ENCODE assay signal across 13 mouse cellular contexts in genomic region chr8:124242208-124242607, GRCm38 (mm10). TPM values are rescaled to one million over a fixed set of nuclear protein-coding genes. Genes with fewer than 3 reads are reported as not detected.
DNase-seq lines count a peak whose midpoint lies in the region; ATAC-seq and TF ChIP-seq lines count a peak whose summit lies in the region.
"Had no signal": no experiment of that assay in that cellular context is flagged by ENCODE, and none has a peak within 500 bp of the region (broad histone marks: within the 10 kb centered on the region; RNA-seq: fewer than 3 reads in every experiment).

No protein-coding gene starts in this region.

- no peaks in the 10 kb centered on the region; the same call in 1 of the 2 replicates for H3K9me3 ChIP-seq in kidney, postnatal 0 days (replicated peaks; ENCODE audit: low read length)
- H3K9me3 ChIP-seq in kidney, embryonic 15.5 days (replicated peaks) = 0 out of 2 replicates have a peak, but pooled peaks cover 3% of the 10 kb centered on the region
- peaks cover 13% of the 10 kb centered on the region for H3K9me3 ChIP-seq in CH12.LX (replicated peaks; ENCODE audit: low read length)
- H3K9me3 ChIP-seq in forebrain, embryonic 10.5 days = peaks cover 15% of the 10 kb centered on the region; the same call in 1 of the 2 replicates
- H3K9me3 ChIP-seq: midbrain, embryonic 15.5 days had no signal

- TF ChIP-seq EP300 in CH12.LX (IDR thresholded peaks at IDR 0.05; ENCODE audit: low read length) = no peak

- ATAC-seq in kidney, postnatal 0 days (replicated peaks; ENCODE audit: low FRiP score, low read depth) = no peak
- no peak for ATAC-seq in kidney, embryonic 15.5 days (replicated peaks; ENCODE audit: low FRiP score)
- ATAC-seq: midbrain, embryonic 15.5 days had no signal

- H3K27me3 ChIP-seq in kidney, postnatal 0 days (ENCODE audit: insufficient read depth, low read length) = no peaks in the 10 kb centered on the region
- H3K27me3 ChIP-seq in kidney, embryonic 15.5 days = no peaks in the 10 kb centered on the region
- H3K27me3 ChIP-seq in CH12.LX (replicated peaks) = no peaks in the 10 kb centered on the region
- no peaks in the 10 kb centered on the region for H3K27me3 ChIP-seq in forebrain, embryonic 10.5 days (ENCODE audit: poor library complexity, severe bottlenecking)
- H3K27me3 ChIP-seq: heart, embryonic 15.5 days; limb, embryonic 12.5 days; midbrain, embryonic 15.5 days had no signal

- no peak for TF ChIP-seq POLR2A in CH12.LX (IDR thresholded peaks at IDR 0.05; ENCODE audit: low read depth, low read length)

- 78% methylated on average over 6 of the region's 6 CpGs for WGBS in kidney, postnatal 0 days
- WGBS in kidney, embryonic 15.5 days = 81% methylated on average over 6 of the region's 6 CpGs
- WGBS in forebrain, embryonic 10.5 days = 89% methylated on average over 6 of the region's 6 CpGs

- no peak for TF ChIP-seq RAD21 in CH12.LX (IDR thresholded peaks at IDR 0.05; ENCODE audit: low read depth, low read length)

- dilution Hi-C loops in CH12.LX (cut with MboI; ENCODE audit: extremely low pct_ligation_motif_present, extremely low pct_unique_long_range_greater_than_20kb, low sequenced_read_pairs) = no loop called here

- H3K4me2 ChIP-seq in kidney, postnatal 0 days (ENCODE audit: low read length) = no peak overlapping the region
- no peak overlapping the region for H3K4me2 ChIP-seq in kidney, embryonic 15.5 days
- no peak overlapping the region for H3K4me2 ChIP-seq in CH12.LX (ENCODE audit: insufficient read depth, low read depth, poor library complexity, severe bottlenecking)
- H3K4me2 ChIP-seq: heart, embryonic 15.5 days; limb, embryonic 12.5 days; midbrain, embryonic 15.5 days had no signal

- H3K4me3 ChIP-seq in kidney, postnatal 0 days (replicated peaks; ENCODE audit: low read depth, low read length) = no peak overlapping the region
- H3K4me3 ChIP-seq in kidney, embryonic 15.5 days (replicated peaks) = no peak overlapping the region
- no peak overlapping the region for H3K4me3 ChIP-seq in CH12.LX (replicated peaks in 1 of 3; ENCODE audit: low read depth in 2 of 3, low read length in 2 of 3, poor library complexity in 1 of 3)
- no peak overlapping the region for H3K4me3 ChIP-seq in forebrain, embryonic 10.5 days
- H3K4me3 ChIP-seq: heart, embryonic 15.5 days; limb, embryonic 12.5 days; midbrain, embryonic 15.5 days had no signal

- TF ChIP-seq CTCF in kidney, postnatal 0 days (IDR thresholded peaks at IDR 0.05; ENCODE audit: low read depth) = no peak
- no peak for TF ChIP-seq CTCF in CH12.LX (conservative IDR thresholded peaks at IDR 0.05 in 1 of 2, IDR thresholded peaks at IDR 0.05 in 1 of 2; ENCODE audit: low read depth in 2 of 2, low read length in 2 of 2)

- no peak overlapping the region for H3K9ac ChIP-seq in kidney, postnatal 0 days (ENCODE audit: low read depth, low read length)
- H3K9ac ChIP-seq in kidney, embryonic 15.5 days = no peak overlapping the region
- H3K9ac ChIP-seq in CH12.LX (ENCODE audit: insufficient read depth, low read depth) = no peak overlapping the region
- H3K9ac ChIP-seq: heart, embryonic 15.5 days; limb, embryonic 12.5 days; midbrain, embryonic 15.5 days had no signal

- no peaks in the 10 kb centered on the region for H3K4me1 ChIP-seq in kidney, postnatal 0 days (replicated peaks; ENCODE audit: insufficient read depth, low read length)
- H3K4me1 ChIP-seq in kidney, embryonic 15.5 days = peaks cover 24% of the 10 kb centered on the region
- peaks cover 17 to 56% of the 10 kb centered on the region in 2 experiments for H3K4me1 ChIP-seq in CH12.LX (ENCODE audit: control insufficient read depth in 1 of 2, insufficient read depth in 2 of 2)
- peaks cover 20% of the 10 kb centered on the region for H3K4me1 ChIP-seq in forebrain, embryonic 10.5 days

- DNase-seq in kidney, postnatal 0 days (ENCODE audit: low spot score) = peak; percentile 18
- DNase-seq in CH12.LX (ENCODE audit: extremely low read depth) = no peak
- peak; percentile 94 for DNase-seq in induced T-regulatory cell, adult 2 months (ENCODE audit: low read depth)
- peak; percentile 85 for DNase-seq in naive thymus-derived CD4-positive, alpha-beta T cell, adult 2 months (ENCODE audit: low read depth)
- DNase-seq in forebrain, embryonic 10.5 days (ENCODE audit: extremely low spot score, low spot score) = no peak
- no peak for DNase-seq in neural tube, embryonic 10.5 days (ENCODE audit: extremely low spot score, low spot score)
- DNase-seq: adrenal gland, postnatal 14 days; cerebellum, adult 8-10 months had no signal

- H3K36me3 ChIP-seq in kidney, postnatal 0 days (ENCODE audit: insufficient read depth, low read length) = no peaks in the 10 kb centered on the region
- H3K36me3 ChIP-seq in kidney, embryonic 15.5 days = peaks cover 16% of the 10 kb centered on the region; the same call in 1 of the 2 replicates
- H3K36me3 ChIP-seq in CH12.LX (replicated peaks in 1 of 2; ENCODE audit: control insufficient read depth in 1 of 2, insufficient read depth in 1 of 2, low read length in 1 of 2) = peaks cover 16 to 77% of the 10 kb centered on the region in 2 experiments
- peaks cover 66% of the 10 kb centered on the region for H3K36me3 ChIP-seq in forebrain, embryonic 10.5 days (replicated peaks)
- H3K36me3 ChIP-seq: G1E; midbrain, embryonic 15.5 days had no signal

- in situ Hi-C loops in CH12.LX (cut with MboI; ENCODE audit: low pct_ligation_motif_present, low pct_unique_long_range_greater_than_20kb, low sequenced_read_pairs) = no loop called here

- H3K27ac ChIP-seq in kidney, postnatal 0 days = no peak overlapping the region
- no peak overlapping the region for H3K27ac ChIP-seq in kidney, embryonic 15.5 days
- no peak overlapping the region for H3K27ac ChIP-seq in CH12.LX (ENCODE audit: insufficient read depth, low read depth)
- no peak overlapping the region for H3K27ac ChIP-seq in forebrain, embryonic 10.5 days
- H3K27ac ChIP-seq: heart, embryonic 15.5 days; limb, embryonic 12.5 days had no signal

- H3K79me2 ChIP-seq in CH12.LX (replicated peaks; ENCODE audit: control insufficient read depth, extremely low read depth, insufficient read depth, poor library complexity, severe bottlenecking) = no peaks in the 10 kb centered on the region; the same call in 1 of the 2 replicates

TF ChIP-seq in CH12.LX, 34 proteins besides CTCF, POLR2A, EP300 and RAD21:
- TF ChIP-seq MAFK (IDR thresholded peaks at IDR 0.05; ENCODE audit: insufficient replicate concordance, low read length) (peak; percentile 45; the same call in 1 of the 2 replicates), ELF1 (IDR thresholded peaks at IDR 0.05; ENCODE audit: low read depth, low read length) (no peak)

RNA-seq across cellular contexts. Expression of gene Galnt2, which starts 11.0 kb away (rescaled TPM):
- 60.3 and 60.6 TPM in 2 replicates for polyA plus RNA-seq in kidney, postnatal 0 days (2015; fragmentation: Nextera tagmentation; extraction: Ambion mirVana)
- polyA plus RNA-seq in kidney, embryonic 15.5 days (2015; fragmentation: Nextera tagmentation; extraction: Ambion mirVana) = 47.6 and 49.0 TPM in 2 replicates
- total RNA-seq in CH12.LX (2012; rRNA removed) (23.6 and 25.9 TPM in 2 replicates), CH12.LX (2014; rRNA removed) (18.6 and 23.2 TPM in 2 replicates)
- polyA plus RNA-seq in CH12.LX (2012; ENCODE audit: insufficient read length, low read depth) = 21.9 and 27.3 TPM in 2 replicates
- 40.7 and 40.9 TPM in 2 replicates for polyA plus RNA-seq in forebrain, embryonic 10.5 days (2016; fragmentation: Nextera tagmentation; extraction: Ambion mirVana)
- total RNA-seq: G1E had no signal
- polyA plus RNA-seq: G1E had no signal

Comparison
In these comparisons a context has a peak if more than half of its experiments do, and no peak if none do; other contexts are left out.
1. DNase-seq: peak in kidney, postnatal 0 days (single experiment), induced T-regulatory cell, adult 2 months (single experiment) and naive thymus-derived CD4-positive, alpha-beta T cell, adult 2 months (single experiment); none in CH12.LX (single experiment), forebrain, embryonic 10.5 days (single experiment) and neural tube, embryonic 10.5 days (single experiment).